Mouse (Mus musculus): ENCODE results near the gene Yif1a.
"Not testable (repeated sequence)": the region's sequence is repeated elsewhere in the genome, so short reads cannot be mapped to it uniquely, and the experiment has no call there.

Yif1a gene

GRCm38 (mm10) chr19:5085145-5085863, 3.0 kb upstream of the Yif1a start, which contains the start of gene Tmem151a:
Tmem151a (minus strand) TSS chr19:5085531.
- no peak for DNase-seq (ENCODE audit: low read depth, low spot score)

DNA sequence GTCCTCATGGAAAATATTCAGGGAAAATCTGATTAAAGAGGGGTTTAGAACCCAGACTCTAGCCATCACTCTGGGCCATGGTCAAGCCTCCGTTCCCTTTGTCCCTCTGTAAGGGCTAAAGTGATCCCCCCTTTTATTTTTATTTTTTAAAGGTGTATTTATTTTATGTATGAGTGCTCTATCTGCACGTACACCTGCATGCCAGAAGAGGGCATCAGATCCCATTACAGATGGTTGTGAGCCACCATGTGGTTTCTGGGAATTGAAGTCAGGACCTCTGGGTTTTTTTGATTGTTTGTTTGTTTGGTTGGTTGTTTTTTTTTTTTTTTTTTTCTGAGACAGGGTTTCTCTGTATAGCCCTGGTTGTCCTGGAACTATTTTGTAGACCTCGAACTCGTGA, 1.8 kb upstream of the Yif1a start:
- DNase-seq (ENCODE audit: low read depth, low spot score) = not testable (repeated sequence)

DNA sequence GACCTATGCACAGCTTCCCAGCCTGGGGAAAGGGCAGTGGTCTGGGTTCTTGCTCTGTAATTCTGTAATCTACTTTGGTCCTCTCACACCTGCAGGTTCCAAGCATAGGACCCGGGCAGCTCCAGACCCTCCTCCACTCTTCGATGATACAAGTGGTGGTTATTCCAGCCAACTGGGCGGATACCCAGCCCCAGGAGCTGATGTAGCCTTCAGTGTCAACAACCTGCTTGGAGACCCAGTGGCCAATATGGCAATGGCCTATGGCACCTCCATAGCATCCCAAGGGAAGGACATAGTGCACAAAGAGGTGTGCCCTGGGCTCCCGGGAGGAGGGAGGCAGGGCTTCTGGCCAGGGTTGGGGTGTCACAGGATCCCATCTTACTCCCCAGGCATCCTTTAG, 986 bp downstream of the Yif1a start:
- DNase-seq (ENCODE audit: low read depth, low spot score) = no peak

- DNase-seq (ENCODE audit: low read depth, low spot score) = no peak
Measured at GRCm38 (mm10) chr19:5092083-5092482, 3.7 kb downstream of the Yif1a start.

- no peak for DNase-seq (ENCODE audit: low read depth, low spot score)
Measured at GRCm38 (mm10) chr19:5093481-5094242, 5.3 kb downstream of the Yif1a start.

DNA sequence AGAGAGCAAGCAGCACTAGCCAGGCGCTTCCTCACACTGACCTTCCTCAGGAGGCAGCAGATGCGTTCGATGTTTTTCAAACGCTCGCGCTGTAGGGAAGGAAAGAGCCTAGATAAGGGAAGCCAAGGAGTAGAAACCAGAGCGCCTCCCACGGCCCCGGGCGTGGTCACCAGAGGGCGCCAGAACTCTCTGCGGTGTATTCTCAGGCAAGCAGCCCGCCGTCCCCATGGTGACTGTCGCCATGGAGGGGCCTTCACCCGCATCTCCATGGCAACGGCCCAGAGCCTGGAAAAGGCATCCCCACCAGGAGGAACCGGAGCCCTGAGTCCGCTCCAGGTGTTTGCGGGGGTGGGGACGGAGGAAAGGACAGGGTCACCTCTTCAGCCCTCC, 5.9 kb downstream of the Yif1a start:
- peak; percentile 82 for DNase-seq (ENCODE audit: low read depth, low spot score)

DNA sequence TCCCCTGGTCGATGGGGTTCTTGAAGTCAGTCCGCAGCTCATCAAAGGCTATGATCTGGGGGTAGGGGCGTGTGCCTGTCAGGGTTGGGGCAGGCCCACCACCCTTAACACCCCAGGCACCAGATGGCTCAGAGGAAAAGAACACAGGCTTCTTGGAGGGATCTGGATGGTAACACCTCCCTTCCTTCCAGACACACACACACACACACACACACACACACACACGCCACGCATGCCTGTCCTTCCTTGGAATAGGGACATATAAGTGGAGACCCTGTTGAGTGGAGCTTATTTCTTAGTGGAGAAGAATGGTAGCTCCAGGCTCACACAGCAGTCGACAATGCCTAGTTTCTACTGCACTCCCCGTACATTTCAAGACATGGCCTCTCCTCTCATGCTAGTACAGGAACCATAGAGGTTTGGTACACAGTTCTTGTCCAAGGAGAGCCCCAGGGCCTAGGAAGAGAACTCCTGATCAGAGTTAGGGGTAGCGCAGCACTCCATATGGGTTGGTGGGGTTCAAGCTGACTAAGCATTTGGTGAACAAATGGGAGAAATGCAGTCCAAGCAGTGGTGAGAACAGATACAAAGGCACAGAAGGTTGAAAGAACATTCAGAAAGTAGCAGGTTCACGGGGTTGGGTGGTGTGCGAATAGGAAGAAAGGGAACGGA, 6.5 kb downstream of the Yif1a start:
- DNase-seq (ENCODE audit: low read depth, low spot score) = no peak

DNA sequence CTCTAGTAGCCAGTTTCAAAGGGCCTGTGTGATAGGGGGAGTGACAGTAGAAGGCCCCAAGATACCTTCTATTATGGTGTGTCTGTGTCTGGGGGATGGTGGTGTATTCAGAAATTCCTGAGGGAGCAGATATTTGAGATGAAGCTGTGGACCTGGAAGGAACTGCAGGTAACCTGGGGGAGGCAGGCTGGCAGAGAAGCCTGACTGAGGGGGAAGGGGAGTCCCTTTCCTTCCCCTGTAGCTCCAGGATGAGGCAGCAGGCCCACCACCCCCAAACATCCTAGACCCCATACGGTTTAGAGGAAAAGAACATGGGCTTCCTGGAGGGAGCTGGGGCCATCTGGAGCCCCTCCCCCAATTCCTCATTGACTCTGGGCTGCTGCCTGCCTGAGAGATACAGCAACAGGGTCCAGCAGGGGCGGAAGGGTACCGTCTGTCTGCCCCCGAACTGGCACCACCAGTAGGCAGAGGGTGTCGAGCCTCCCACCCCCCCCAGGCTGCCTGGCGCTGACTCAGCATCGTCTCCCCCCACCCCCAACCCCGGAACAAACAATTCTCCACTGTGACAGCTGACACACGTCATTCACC, 7.6 kb downstream of the Yif1a start:
- DNase-seq (ENCODE audit: low read depth, low spot score) = no peak

- no peak for DNase-seq (ENCODE audit: low read depth, low spot score)
Measured at GRCm38 (mm10) chr19:5097521-5098362, 9.4 kb downstream of the Yif1a start.

DNA sequence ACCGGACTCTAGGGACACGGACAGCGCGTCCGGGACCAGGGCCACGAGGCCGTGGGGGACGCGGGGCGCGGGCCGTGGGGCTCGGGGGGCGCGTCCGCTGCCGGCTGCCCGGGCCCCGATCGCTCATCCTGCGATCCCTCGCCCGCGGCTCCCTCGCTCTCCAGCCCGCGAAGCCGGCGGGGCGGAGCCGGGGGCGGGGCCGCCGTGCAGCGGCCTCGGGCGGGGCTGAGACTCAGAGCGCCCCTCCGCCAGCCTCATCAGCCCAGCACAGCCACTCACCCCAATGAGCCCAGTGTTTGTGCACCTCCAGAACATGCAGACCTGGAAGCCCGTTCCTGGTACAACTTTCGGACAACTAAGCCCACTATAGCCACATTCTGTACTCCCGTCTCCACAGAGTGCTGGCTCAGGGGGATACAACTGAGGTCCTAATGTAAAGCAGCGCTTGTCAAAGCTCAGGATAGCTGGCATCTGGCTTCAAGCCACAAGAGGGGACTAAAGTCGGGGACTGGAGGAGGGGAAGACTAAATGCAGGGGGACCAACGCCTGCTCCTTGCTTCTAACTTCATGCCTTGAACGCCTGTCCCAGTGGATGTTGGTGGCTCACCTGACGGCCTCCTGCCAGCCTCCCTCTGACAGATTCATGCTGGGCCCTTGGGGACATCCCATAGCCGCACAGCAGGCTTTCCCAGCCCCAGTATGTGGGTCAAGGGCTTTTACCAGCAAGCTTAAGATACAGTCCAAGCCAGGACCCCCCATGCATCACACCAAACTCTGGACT, 10.2 kb downstream of the Yif1a start, which contains the start of gene Cnih2:
Gene Cnih2 (minus strand): TSS at position 159 of the 781 bp plus-strand sequence.
- DNase-seq (ENCODE audit: low read depth, low spot score) = no peak

DNA sequence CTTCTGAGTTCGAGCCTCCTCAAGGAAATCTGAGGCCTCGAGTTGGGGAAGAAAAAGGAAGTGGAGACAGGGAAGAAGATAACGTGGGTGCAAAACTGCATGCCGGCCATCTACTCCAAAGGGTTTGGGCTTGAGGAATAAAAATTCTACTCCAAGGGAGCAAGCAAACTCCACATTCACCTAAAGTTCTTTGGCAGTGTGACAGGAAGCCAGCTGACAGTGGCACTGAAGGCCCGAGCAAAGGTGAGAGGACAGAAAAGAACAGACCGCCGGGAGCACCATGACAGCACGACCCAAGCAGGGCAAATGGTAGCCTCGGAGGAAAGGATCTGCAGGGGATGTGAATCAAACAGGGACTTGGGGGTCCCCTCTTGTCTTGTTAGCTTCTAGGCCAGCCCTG, 17.7 kb downstream of the Yif1a start:
- DNase-seq (ENCODE audit: low read depth, low spot score) = no peak

- peak; percentile 96 for DNase-seq (ENCODE audit: low read depth, low spot score)
Measured at GRCm38 (mm10) chr19:5106731-5107191, 18.4 kb downstream of the Yif1a start, which contains the start of gene Rab1b. Rab1b (minus strand) TSS chr19:5107072.

DNA sequence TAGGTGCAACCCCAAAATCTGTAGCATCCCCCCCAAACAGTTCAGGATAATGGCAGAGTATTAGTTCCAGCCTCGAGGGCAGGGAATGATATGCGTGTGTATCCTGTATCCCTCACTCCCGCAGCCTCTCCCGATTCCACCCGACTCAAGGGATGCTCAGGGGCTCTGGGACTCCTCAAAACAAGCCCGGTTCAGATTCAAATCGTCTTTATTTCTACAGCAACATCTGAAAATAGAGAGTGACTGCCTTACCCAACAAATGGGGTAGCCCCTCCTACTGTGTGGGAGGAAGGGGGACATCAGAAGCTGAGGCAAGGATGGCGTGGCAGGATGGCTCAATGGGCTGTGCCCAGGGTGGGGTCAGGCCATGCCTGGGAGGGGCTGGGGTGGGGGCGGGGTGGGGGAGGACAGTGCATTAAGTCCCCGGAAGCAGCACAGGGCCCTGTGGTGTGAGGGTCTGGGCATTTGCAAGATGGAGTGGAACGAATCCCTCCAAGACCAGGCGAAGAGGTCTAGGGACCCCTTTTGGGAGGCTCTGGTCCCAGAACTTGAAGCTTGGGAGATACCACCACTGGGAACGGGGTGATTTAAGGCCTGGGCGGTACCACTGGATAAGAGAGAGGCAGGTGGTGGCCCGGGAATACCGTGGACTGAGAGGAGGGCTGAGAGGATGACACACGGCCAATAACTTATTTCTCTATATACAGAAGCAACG, 19.4 kb downstream of the Yif1a start:
- DNase-seq (ENCODE audit: low read depth, low spot score) = no peak

DNA sequence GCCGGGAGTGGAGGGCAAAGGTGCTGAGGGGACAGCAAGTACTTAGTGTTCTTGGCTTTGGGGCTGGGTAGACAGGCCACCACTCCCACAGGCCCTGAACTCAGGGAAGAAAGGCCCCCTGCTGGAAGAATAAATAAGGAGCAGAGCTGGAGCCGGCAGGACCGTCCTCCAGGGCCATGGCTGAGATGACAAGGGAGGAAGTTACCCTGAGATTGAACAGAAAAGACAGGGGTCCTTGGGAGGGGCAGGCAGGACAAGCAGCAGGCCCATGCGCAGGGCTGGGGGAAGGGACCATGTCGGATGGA, 19.9 kb downstream of the Yif1a start:
- no peak for DNase-seq (ENCODE audit: low read depth, low spot score)

GRCm38 (mm10) chr19:5108702-5109101, 20.4 kb downstream of the Yif1a start:
- DNase-seq (ENCODE audit: low read depth, low spot score) = no peak

- no peak for DNase-seq (ENCODE audit: low read depth, low spot score)
Measured at GRCm38 (mm10) chr19:5109659-5110453, 21.5 kb downstream of the Yif1a start.

GRCm38 (mm10) chr19:5113783-5114182, 25.4 kb downstream of the Yif1a start:
- no peak for DNase-seq (ENCODE audit: low read depth, low spot score)

- DNase-seq (ENCODE audit: low read depth, low spot score) = no peak
Measured at GRCm38 (mm10) chr19:5117494-5118383, 29.4 kb downstream of the Yif1a start.
